ENCODE assay signal across 9 mouse cellular contexts in the genomic region with DNA sequence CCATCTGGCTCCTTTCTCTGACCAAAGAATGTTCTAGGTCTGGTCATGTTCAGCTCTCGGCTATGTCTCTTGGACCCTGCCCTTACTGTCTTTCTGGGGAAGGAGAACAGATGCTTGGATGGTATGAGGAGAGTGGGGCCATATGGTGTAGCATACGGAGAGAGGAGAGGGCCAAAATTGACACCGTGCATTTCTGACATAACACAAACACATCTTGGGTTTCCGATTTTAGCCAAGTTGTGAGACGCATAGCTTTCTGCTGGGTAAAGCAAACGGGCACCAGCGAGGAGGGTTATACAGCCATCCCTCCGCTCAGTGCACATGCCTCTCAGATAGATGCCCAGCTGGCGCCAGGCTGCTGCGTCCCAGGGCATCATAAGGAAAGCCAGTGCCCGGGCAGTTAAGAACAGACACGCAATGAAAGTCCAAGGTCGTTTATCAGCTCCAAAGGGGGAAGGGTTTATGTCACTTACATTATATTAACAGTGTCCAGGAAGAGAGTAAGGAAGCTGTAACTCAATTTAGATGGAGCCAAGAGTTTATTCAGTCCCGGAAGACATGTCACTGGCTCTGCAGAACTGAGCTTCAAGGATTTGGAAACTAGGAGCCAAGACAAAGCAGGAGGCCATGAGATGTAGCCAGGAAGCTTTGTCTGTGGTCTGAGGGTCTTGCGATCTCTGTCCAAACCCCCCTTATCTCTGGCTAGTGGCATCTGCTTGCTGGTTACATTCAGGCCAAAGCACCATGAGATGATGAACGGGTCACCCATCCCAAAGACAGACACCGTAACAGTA. TPM values are rescaled to one million over a fixed set of nuclear protein-coding genes. Genes with fewer than 3 reads are reported as not detected.
DNase-seq lines count a peak whose midpoint lies in the region; ATAC-seq lines count a peak whose summit lies in the region.
"Had no signal": no experiment of that assay in that cellular context is flagged by ENCODE, and none has a peak within 500 bp of the region (broad histone marks: within the 10 kb centered on the region; RNA-seq: fewer than 3 reads in every experiment).

No protein-coding gene starts in this region.

- H3K27me3 ChIP-seq in hindbrain, embryonic 13.5 days, result no peaks in the 10 kb centered on the region
- no peaks in the 10 kb centered on the region for H3K27me3 ChIP-seq in hindbrain, embryonic 11.5 days (ENCODE audit: control insufficient read depth, insufficient read depth, low read length)

- no peak for ATAC-seq in hindbrain, embryonic 13.5 days (ENCODE audit: low FRiP score)
- ATAC-seq in hindbrain, embryonic 11.5 days (ENCODE audit: low FRiP score), result no peak

- H3K9me3 ChIP-seq in hindbrain, embryonic 13.5 days, result no peaks in the 10 kb centered on the region
- H3K9me3 ChIP-seq in hindbrain, embryonic 11.5 days (ENCODE audit: control insufficient read depth, low read length), result no peaks in the 10 kb centered on the region

- no peak for DNase-seq in hindbrain, embryonic 11.5 days (ENCODE audit: low spot score)
- peak; percentile 74 for DNase-seq in MN1 (ENCODE audit: low spot score)
- DNase-seq in cerebellum, postnatal 10 days, result peak; percentile 89 to 90
- DNase-seq in left cerebral cortex, postnatal 4 days, result peak; percentile 78
- DNase-seq in ovary, postnatal 36 days (ENCODE audit: low spot score), result no peak
- no peak for DNase-seq in urinary bladder, postnatal 10 days (ENCODE audit: low spot score)
- no peak for DNase-seq in testis, postnatal 14 days (ENCODE audit: low spot score)
- DNase-seq: gastrocnemius, adult 2 months had no signal

- H3K36me3 ChIP-seq in hindbrain, embryonic 13.5 days, result peaks cover 47% of the 10 kb centered on the region
- no peaks in the 10 kb centered on the region for H3K36me3 ChIP-seq in hindbrain, embryonic 11.5 days (ENCODE audit: control insufficient read depth, insufficient read depth, low read length)

- no peak overlapping the region for H3K9ac ChIP-seq in hindbrain, embryonic 13.5 days
- H3K9ac ChIP-seq in hindbrain, embryonic 11.5 days (ENCODE audit: low read depth, low read length), result no peak overlapping the region

- H3K4me2 ChIP-seq in hindbrain, embryonic 13.5 days, result no peak overlapping the region
- H3K4me2 ChIP-seq in hindbrain, embryonic 11.5 days (replicated peaks; ENCODE audit: low read depth, low read length), result no peak overlapping the region

- intact Hi-C loops in left cerebral cortex, postnatal 4 days (cut with DNase I), result no loop called here

- WGBS in hindbrain, embryonic 13.5 days, result 85% methylated on average over 17 of the region's 17 CpGs
- WGBS in hindbrain, embryonic 11.5 days, result 91% methylated on average over 17 of the region's 17 CpGs

- H3K27ac ChIP-seq in hindbrain, embryonic 13.5 days, result peak overlapping the region; percentile 48
- H3K27ac ChIP-seq in hindbrain, embryonic 11.5 days (ENCODE audit: low read depth, low read length), result no peak overlapping the region
- H3K27ac ChIP-seq: gastrocnemius, adult 2 months had no signal

- H3K4me1 ChIP-seq in hindbrain, embryonic 13.5 days (replicated peaks), result peaks cover 17% of the 10 kb centered on the region
- no peaks in the 10 kb centered on the region for H3K4me1 ChIP-seq in hindbrain, embryonic 11.5 days (replicated peaks; ENCODE audit: control insufficient read depth, insufficient read depth, low read length)

- no peak overlapping the region for H3K4me3 ChIP-seq in hindbrain, embryonic 13.5 days
- H3K4me3 ChIP-seq in hindbrain, embryonic 11.5 days (ENCODE audit: low read depth, low read length), result no peak overlapping the region
- H3K4me3 ChIP-seq: gastrocnemius, adult 2 months had no signal

RNA-seq across cellular contexts. Expression of a gene that starts 33.0 kb away (rescaled TPM):
- 36.7 and 37.8 TPM in 2 replicates for polyA plus RNA-seq in hindbrain, embryonic 13.5 days (2015; fragmentation: Nextera tagmentation; extraction: Ambion mirVana)
- 27.9 and 29.0 TPM in 2 replicates for polyA plus RNA-seq in hindbrain, embryonic 11.5 days (2014; fragmentation: Nextera tagmentation; extraction: Ambion mirVana)
- 10 to 100 TPM; 48.2 to 49.8 TPM for total RNA-seq in left cerebral cortex, postnatal 4 days (2021)

Comparison
In these comparisons a context has a peak if more than half of its experiments do, and no peak if none do; other contexts are left out.
1. DNase-seq: peak in MN1 (single experiment), cerebellum, postnatal 10 days (2 of 2) and left cerebral cortex, postnatal 4 days (single experiment); none in hindbrain, embryonic 11.5 days (single experiment), ovary, postnatal 36 days (single experiment), urinary bladder, postnatal 10 days (single experiment) and testis, postnatal 14 days (single experiment).